Mouse (Mus musculus): ENCODE data around the gene Rps12. TPM values are rescaled to one million over a fixed set of nuclear protein-coding genes. Genes with fewer than 3 reads are reported as not detected.
"Not testable (repeated sequence)": the region's sequence is repeated elsewhere in the genome, so short reads cannot be mapped to it uniquely, and the experiment has no call there.

Rps12 gene
- polyA plus RNA-seq, 1 experiment from 2014 or later = 151 TPM

GRCm38 (mm10) chr10:23799933-23800332 is 12.9 kb upstream of the Rps12 start:
- WGBS = 10% methylated on average over 3 of the region's 3 CpGs
- H3K4me2 ChIP-seq (replicated peaks; ENCODE audit: low read depth) = no peak overlapping the region
- peaks cover 39% of the 10 kb centered on the region for H3K36me3 ChIP-seq (ENCODE audit: control insufficient read depth, insufficient read depth)
- H3K27me3 ChIP-seq (replicated peaks; ENCODE audit: control insufficient read depth, insufficient read depth, low read length) = no peaks in the 10 kb centered on the region
- H3K4me1 ChIP-seq (replicated peaks; ENCODE audit: control insufficient read depth, insufficient read depth, low read length) = no peaks in the 10 kb centered on the region
- H3K9me3 ChIP-seq (ENCODE audit: control insufficient read depth) = no peaks in the 10 kb centered on the region
- no peak for TF ChIP-seq CTCF (IDR thresholded peaks at IDR 0.05; ENCODE audit: low read depth)
- H3K9ac ChIP-seq (ENCODE audit: low read depth, low read length) = no peak overlapping the region
- peak; percentile 71 for ATAC-seq
- no peak overlapping the region for H3K4me3 ChIP-seq (ENCODE audit: low read depth, low read length)
- H3K27ac ChIP-seq (ENCODE audit: low read depth, low read length) = no peak overlapping the region

- WGBS = 73% methylated on average over 1 of the region's 1 CpGs
- H3K36me3 ChIP-seq (ENCODE audit: control insufficient read depth, insufficient read depth) = peaks cover 24% of the 10 kb centered on the region
- no peak overlapping the region for H3K9ac ChIP-seq (ENCODE audit: low read depth, low read length)
- H3K9me3 ChIP-seq (ENCODE audit: control insufficient read depth) = no peaks in the 10 kb centered on the region
- H3K4me1 ChIP-seq (replicated peaks; ENCODE audit: control insufficient read depth, insufficient read depth, low read length) = no peaks in the 10 kb centered on the region
- no peaks in the 10 kb centered on the region for H3K27me3 ChIP-seq (replicated peaks; ENCODE audit: control insufficient read depth, insufficient read depth, low read length)
- H3K4me2 ChIP-seq (replicated peaks; ENCODE audit: low read depth) = peak overlapping the region; percentile 73; the same call in 1 of the 2 replicates
- peak; percentile 48 for ATAC-seq
- no peak overlapping the region for H3K4me3 ChIP-seq (ENCODE audit: low read depth, low read length)
- H3K27ac ChIP-seq (ENCODE audit: low read depth, low read length) = peak overlapping the region; percentile 9; the same call in 1 of the 2 replicates
- TF ChIP-seq CTCF (IDR thresholded peaks at IDR 0.05; ENCODE audit: low read depth) = no peak
Observed at GRCm38 (mm10) chr10:23798142-23798541, 11.1 kb upstream of the Rps12 start.

GRCm38 (mm10) chr10:23797606-23798005 is 10.5 kb upstream of the Rps12 start:
- Histone ChIP-seq H3K9ac (ENCODE audit: low read depth, low read length) (no peak overlapping the region), H3K36me3 (ENCODE audit: control insufficient read depth, insufficient read depth) (peaks cover 22% of the 10 kb centered on the region), H3K27ac (ENCODE audit: low read depth, low read length) (no peak overlapping the region), H3K4me3 (ENCODE audit: low read depth, low read length) (peak overlapping the region; percentile 60), H3K27me3 (replicated peaks; ENCODE audit: control insufficient read depth, insufficient read depth, low read length) (no peaks in the 10 kb centered on the region), H3K4me2 (replicated peaks; ENCODE audit: low read depth) (peak overlapping the region; percentile 73), H3K9me3 (ENCODE audit: control insufficient read depth) (no peaks in the 10 kb centered on the region), H3K4me1 (replicated peaks; ENCODE audit: control insufficient read depth, insufficient read depth, low read length) (no peaks in the 10 kb centered on the region)
- no peak for TF ChIP-seq CTCF (IDR thresholded peaks at IDR 0.05; ENCODE audit: low read depth)
- 12% methylated on average over 3 of the region's 3 CpGs for WGBS
- no peak for ATAC-seq

GRCm38 (mm10) chr10:23796551-23797503 is 9.8 kb upstream of the Rps12 start, which contains the start of gene Slc18b1:
Gene Slc18b1 (plus strand): TSS chr10:23796986.
- Histone ChIP-seq H3K4me1 (replicated peaks; ENCODE audit: control insufficient read depth, insufficient read depth, low read length) (no peaks in the 10 kb centered on the region), H3K4me3 (ENCODE audit: low read depth, low read length) (peak within 1 kb of the TSS; percentile 60), H3K4me2 (replicated peaks; ENCODE audit: low read depth) (peak within 1 kb of the TSS; percentile 73), H3K9me3 (ENCODE audit: control insufficient read depth) (no peaks in the 10 kb centered on the region), H3K27ac (ENCODE audit: low read depth, low read length) (peak within 1 kb of the TSS; percentile 60), H3K9ac (ENCODE audit: low read depth, low read length) (peak within 1 kb of the TSS; percentile 70), H3K36me3 (ENCODE audit: control insufficient read depth, insufficient read depth) (peaks cover 14% of the 10 kb centered on the region), H3K27me3 (replicated peaks; ENCODE audit: control insufficient read depth, insufficient read depth, low read length) (no peaks in the 10 kb centered on the region)
- no peak for TF ChIP-seq CTCF (IDR thresholded peaks at IDR 0.05; ENCODE audit: low read depth)
- peak; percentile 31; the same call in 1 of the 2 replicates for ATAC-seq
- WGBS = 5% methylated on average over 43 of the region's 43 CpGs

- Histone ChIP-seq H3K4me2 (replicated peaks; ENCODE audit: low read depth) (peak overlapping the region; percentile 73), H3K4me3 (ENCODE audit: low read depth, low read length) (peak overlapping the region; percentile 60; the same call in 1 of the 2 replicates), H3K9ac (ENCODE audit: low read depth, low read length) (peak overlapping the region; percentile 70; the same call in 1 of the 2 replicates), H3K36me3 (ENCODE audit: control insufficient read depth, insufficient read depth) (peaks cover 7% of the 10 kb centered on the region), H3K9me3 (ENCODE audit: control insufficient read depth) (no peaks in the 10 kb centered on the region), H3K4me1 (replicated peaks; ENCODE audit: control insufficient read depth, insufficient read depth, low read length) (no peaks in the 10 kb centered on the region), H3K27me3 (replicated peaks; ENCODE audit: control insufficient read depth, insufficient read depth, low read length) (no peaks in the 10 kb centered on the region), H3K27ac (ENCODE audit: low read depth, low read length) (peak overlapping the region; percentile 60; the same call in 1 of the 2 replicates)
- no peak for ATAC-seq
- no peak for TF ChIP-seq CTCF (IDR thresholded peaks at IDR 0.05; ENCODE audit: low read depth)
- 58% methylated on average over 9 of the region's 9 CpGs for WGBS
Observed at GRCm38 (mm10) chr10:23795871-23796520, 8.9 kb upstream of the Rps12 start.

GRCm38 (mm10) chr10:23788056-23788600 is 1.1 kb upstream of the Rps12 start:
- Histone ChIP-seq H3K4me1 (replicated peaks; ENCODE audit: control insufficient read depth, insufficient read depth, low read length) (peaks cover 7% of the 10 kb centered on the region; the same call in 1 of the 2 replicates), H3K27me3 (replicated peaks; ENCODE audit: control insufficient read depth, insufficient read depth, low read length) (no peaks in the 10 kb centered on the region), H3K4me2 (replicated peaks; ENCODE audit: low read depth) (peak overlapping the region; percentile 77), H3K9me3 (ENCODE audit: control insufficient read depth) (no peaks in the 10 kb centered on the region), H3K36me3 (ENCODE audit: control insufficient read depth, insufficient read depth) (peaks cover 21% of the 10 kb centered on the region), H3K27ac (ENCODE audit: low read depth, low read length) (peak overlapping the region; percentile 75; the same call in 1 of the 2 replicates), H3K9ac (ENCODE audit: low read depth, low read length) (peak overlapping the region; percentile 78), H3K4me3 (ENCODE audit: low read depth, low read length) (peak overlapping the region; percentile 72)
- TF ChIP-seq CTCF (IDR thresholded peaks at IDR 0.05; ENCODE audit: low read depth) = no peak
- WGBS = 4% methylated on average over 8 of the region's 8 CpGs
- ATAC-seq = no peak

- peak; percentile 35 for ATAC-seq
- under 1% methylated on average over 23 of the region's 23 CpGs for WGBS
- Histone ChIP-seq H3K27ac (ENCODE audit: low read depth, low read length) (peak overlapping the region; percentile 58; the same call in 1 of the 2 replicates), H3K9ac (ENCODE audit: low read depth, low read length) (peak overlapping the region; percentile 78), H3K4me2 (replicated peaks; ENCODE audit: low read depth) (peak overlapping the region; percentile 67), H3K4me3 (ENCODE audit: low read depth, low read length) (peak overlapping the region; percentile 72), H3K36me3 (ENCODE audit: control insufficient read depth, insufficient read depth) (peaks cover 23% of the 10 kb centered on the region)
- not testable (repeated sequence) for H3K9me3 ChIP-seq (ENCODE audit: control insufficient read depth); H3K4me1 ChIP-seq (replicated peaks; ENCODE audit: control insufficient read depth, insufficient read depth, low read length); H3K27me3 ChIP-seq (replicated peaks; ENCODE audit: control insufficient read depth, insufficient read depth, low read length)
Observed at GRCm38 (mm10) chr10:23786631-23787038, 440 bp downstream of the Rps12 start.

Data from intestine, postnatal 0 days (tissue).